Mouse (Mus musculus) small intestine, adult 2 months (tissue): ENCODE results near the gene Cdk15.

Source experiments
- CTCF ChIP-seq: fragments of 200-500 bp; IDR thresholded peaks from 2 replicates; pipeline ENCODE4 v1.5.1; 2012; ENCODE audit warnings: low read depth, mild to moderate bottlenecking, control low read depth, inconsistent platforms, low read length, moderate library complexity, mixed read lengths; ENCODE audit not compliant: insufficient replicate concordance, insufficient read length; ENCODE audit errors: extremely low read depth
- POLR2A ChIP-seq: fragments of 200-500 bp; IDR thresholded peaks from 2 replicates; pipeline ENCODE4 v1.6.1; 2012; ENCODE audit warnings: low read depth, mild to moderate bottlenecking, control low read depth, inconsistent platforms, low read length, moderate library complexity

GRCm38 (mm10) chr1:59326854-59327395 lies 70.2 kb downstream of the Cdk15 start:
- TF ChIP-seq POLR2A = no peak
- TF ChIP-seq CTCF = no peak
